Mouse (Mus musculus) heart, postnatal 10 days (tissue): ENCODE measurements around the gene Vps53. TPM values are rescaled to one million over a fixed set of nuclear protein-coding genes. Genes with fewer than 3 reads are reported as not detected.

Experiments
- DNase-seq, 2 experiments: peaks; one replicate each; pipeline ENCODE4 v3.0.0; 2021
- intact Hi-C: fragments of 180-260 bp; cut with DNase I; formaldehyde crosslinking; loops from one replicate; pipeline ENCODE4 v1.15.1; 2025
- total RNA-seq, 2 experiments: library from RNA; stranded (reverse); gene quantifications; 2 replicates each; pipeline ENCODE4 v1.2.3; 2021

Gene Vps53
- total RNA-seq, 2 experiments from 2014 or later: 31.0 to 32.7 TPM

DNA sequence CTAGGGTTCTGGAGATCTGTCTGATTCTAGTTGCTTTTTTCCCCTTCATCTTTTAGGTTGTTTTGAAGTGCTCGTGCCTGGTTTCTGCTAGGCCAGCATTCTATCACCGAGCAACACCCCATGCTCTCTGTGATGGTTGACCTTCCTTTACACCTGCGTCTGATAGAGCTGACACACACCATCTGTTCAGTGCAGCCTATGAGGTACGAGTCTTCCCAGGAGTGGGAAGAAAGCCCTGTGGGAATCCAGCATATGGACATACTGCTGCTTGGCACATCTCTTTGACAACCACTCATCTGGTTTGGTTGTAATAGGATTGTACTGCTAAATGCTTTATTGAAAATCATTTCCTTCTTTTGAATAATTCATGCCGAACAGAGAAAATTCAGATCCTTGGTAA is 9.2 kb downstream of the Vps53 start:
- DNase-seq: no peak
- intact Hi-C loops: no loop called here

DNA sequence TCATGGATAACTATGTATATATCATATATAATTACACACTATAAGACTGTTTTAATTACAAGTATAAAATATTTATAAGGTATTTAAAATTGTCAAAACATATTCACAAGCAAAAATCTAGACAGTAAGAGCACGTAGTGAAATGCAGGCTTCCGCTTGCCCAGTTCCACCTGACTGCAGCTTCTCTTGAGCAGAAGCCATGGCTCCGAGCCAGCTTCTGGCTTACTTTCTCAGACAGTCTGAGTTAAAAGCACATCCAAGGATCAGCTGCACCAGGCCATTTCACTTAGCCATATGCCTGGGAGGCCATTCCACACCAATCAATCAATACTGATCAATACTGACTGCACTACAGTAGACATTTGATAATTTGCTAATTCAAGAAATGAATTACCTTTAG is 10.5 kb downstream of the Vps53 start:
- intact Hi-C loops: loop anchor here (5.0 kb wide), 4 partner anchors 167 to 457 kb away; no protein-coding TSS in a partner anchor
- DNase-seq: no peak

GRCm38 (mm10) chr11:76167079-76167765 is 12.2 kb downstream of the Vps53 start:
- DNase-seq: peak; percentile 82 to 91
- intact Hi-C loops: loop anchor here (1.0 to 5.0 kb wide), 7 partner anchors 81 to 455 kb away; partner anchors contain the start of gene Rflnb

DNA sequence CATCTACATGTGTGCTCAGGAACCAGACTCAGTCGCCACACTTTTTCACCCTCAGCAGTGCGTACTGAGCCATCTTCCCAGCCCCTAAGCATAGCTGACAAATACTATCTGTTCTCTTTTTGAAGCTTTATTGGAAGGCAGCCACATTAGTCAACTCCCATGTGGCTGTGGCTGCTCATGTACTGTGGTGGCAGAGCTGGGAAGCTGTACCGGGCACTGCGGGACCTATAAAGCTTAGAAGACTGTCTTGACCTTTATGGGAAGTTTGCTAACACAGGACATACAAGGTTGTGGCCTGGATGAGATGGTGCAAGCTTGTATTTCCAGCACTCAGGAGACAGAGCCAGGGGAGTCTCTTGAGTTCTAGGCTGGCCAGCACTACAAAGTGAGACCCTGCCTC is 12.8 kb downstream of the Vps53 start:
- intact Hi-C loops: loop anchor here (1.0 to 5.0 kb wide), 7 partner anchors 80 to 454 kb away; partner anchors contain the start of gene Rflnb
- DNase-seq: no peak

DNA sequence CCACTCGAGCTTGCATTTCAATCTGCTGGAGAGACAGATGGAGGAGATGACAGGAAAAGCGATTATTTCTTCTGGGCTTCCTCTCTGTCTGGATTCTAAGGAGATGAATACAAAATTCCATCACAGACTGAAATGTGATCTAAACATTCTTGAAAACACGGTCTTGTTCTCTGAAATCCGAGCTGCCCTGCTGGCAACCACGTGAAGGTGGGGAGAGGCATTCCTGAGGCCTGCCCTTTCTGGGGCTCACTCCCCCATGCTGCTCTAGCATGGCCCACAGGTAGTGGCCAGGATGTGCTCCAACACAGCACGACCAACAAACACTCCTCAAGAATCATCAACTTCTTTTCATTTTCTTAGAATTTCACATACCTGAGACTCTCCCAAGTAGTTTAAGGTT is 19.2 kb downstream of the Vps53 start:
- intact Hi-C loops: no loop called here

GRCm38 (mm10) chr11:76158375-76158774 is 21.1 kb downstream of the Vps53 start:
- no peak for DNase-seq
- intact Hi-C loops: no loop called here

More for the DNA sequence above, 19.2 kb downstream of the Vps53 start:
- DNase-seq: no peak

DNA sequence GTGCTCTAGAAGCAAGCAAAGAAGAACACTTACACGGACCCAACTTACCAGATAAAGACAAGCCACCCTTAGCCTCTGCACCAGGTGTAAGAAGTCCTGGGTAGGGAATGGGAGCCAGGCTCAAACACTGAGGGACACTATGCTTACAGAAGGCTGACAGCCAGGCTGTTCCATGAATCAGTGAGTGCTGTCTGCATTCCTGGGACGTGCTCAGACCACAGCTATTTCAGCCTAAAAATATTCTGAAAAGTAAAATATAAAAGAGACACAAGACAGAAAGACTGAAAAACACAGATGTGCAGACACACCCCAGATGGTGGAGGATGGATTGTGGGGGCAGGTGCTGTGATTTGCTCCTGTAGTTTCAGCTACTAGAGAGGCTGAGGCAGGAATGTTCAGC is 24.6 kb downstream of the Vps53 start:
- intact Hi-C loops: no loop called here
- DNase-seq: no peak

GRCm38 (mm10) chr11:76154200-76154599 is 25.2 kb downstream of the Vps53 start:
- intact Hi-C loops: no loop called here
- DNase-seq: no peak

GRCm38 (mm10) chr11:76153236-76153951 is 26.1 kb downstream of the Vps53 start:
- no peak for DNase-seq
- intact Hi-C loops: no loop called here

- intact Hi-C loops: no loop called here
- DNase-seq: no peak
Observed at GRCm38 (mm10) chr11:76150980-76151379, 28.5 kb downstream of the Vps53 start.

- DNase-seq: peak; percentile 22 to 27
- intact Hi-C loops: no loop called here
Observed at GRCm38 (mm10) chr11:76148055-76149008, 31.1 kb downstream of the Vps53 start.

- intact Hi-C loops: no loop called here
- no peak for DNase-seq
Observed at GRCm38 (mm10) chr11:76146187-76147010, 33.0 kb downstream of the Vps53 start.

DNA sequence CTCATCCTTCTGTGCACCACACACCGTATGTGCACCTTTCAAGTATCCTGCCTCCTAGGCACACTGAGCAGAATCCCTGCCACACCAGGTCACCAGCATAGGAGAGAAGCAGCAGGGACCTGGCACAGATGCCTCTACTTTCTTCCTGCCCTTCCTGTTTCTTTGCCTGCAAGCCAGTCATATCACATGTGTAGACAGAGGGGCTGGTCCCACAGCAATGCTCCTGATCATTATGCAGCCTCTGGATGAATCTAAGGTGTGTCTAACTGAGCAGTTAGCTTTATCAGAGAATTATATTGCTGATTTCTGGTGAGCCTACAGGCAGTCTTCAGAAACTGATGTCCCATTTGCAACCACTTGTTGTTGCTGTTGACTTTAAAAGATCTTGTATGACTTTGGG is 34.3 kb downstream of the Vps53 start:
- intact Hi-C loops: no loop called here

GRCm38 (mm10) chr11:76144386-76144785 is 35.1 kb downstream of the Vps53 start:
- no peak for DNase-seq
- intact Hi-C loops: no loop called here

More for the DNA sequence above, 34.3 kb downstream of the Vps53 start:
- DNase-seq: no peak

GRCm38 (mm10) chr11:76137996-76138395 is 41.5 kb downstream of the Vps53 start:
- intact Hi-C loops: no loop called here
- DNase-seq: no peak

DNA sequence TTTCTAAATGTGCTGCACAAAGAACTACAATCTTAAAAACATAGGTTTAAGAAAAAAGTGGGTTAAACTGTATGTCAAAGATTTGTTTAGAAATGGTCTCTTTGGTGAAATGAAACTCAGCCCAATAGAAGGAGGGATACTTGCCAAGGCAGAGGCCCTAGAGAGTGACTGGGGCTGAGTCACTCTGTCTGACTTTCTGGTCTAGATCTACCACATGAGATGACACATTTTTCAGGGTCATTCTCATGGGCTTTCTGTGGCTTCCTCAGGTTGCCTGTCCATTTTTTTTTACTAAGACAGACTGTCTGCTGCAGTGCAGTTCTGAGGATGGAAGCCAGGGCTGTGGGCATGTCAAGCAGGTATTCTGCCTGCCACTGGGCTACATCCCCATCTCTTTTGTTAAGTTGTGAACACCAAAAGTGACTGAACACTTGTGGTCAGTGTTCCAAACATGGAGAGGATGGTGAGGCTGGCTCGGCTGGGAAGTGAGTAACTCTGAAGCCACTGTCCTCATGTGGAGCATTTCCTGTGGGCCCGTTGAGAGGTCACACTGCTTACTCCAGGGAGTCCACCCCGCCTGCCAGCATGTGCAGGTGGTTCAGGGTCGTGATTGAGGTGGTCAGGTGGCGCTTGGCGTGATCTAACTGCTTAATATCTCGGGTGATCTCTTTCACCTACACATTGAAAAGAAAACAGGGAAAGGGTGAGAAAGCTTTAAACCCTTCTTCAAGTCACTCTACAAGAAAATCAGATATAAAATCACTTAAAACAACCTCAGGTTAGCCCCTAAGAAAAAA is 43.6 kb downstream of the Vps53 start:
- DNase-seq: no peak
- intact Hi-C loops: no loop called here

- DNase-seq: peak; percentile 47 to 54
- intact Hi-C loops: loop anchor here (5.0 kb wide), 1 partner anchor 34 kb away; no protein-coding TSS in a partner anchor
Observed at GRCm38 (mm10) chr11:76130859-76131258, 48.6 kb downstream of the Vps53 start.

GRCm38 (mm10) chr11:76125386-76125785 is 54.1 kb downstream of the Vps53 start:
- DNase-seq: peak; percentile 65 to 73

GRCm38 (mm10) chr11:76123517-76123916 is 55.9 kb downstream of the Vps53 start:
- intact Hi-C loops: no loop called here
- DNase-seq: no peak

More at GRCm38 (mm10) chr11:76125386-76125785, 54.1 kb downstream of the Vps53 start:
- intact Hi-C loops: no loop called here
